Mouse (Mus musculus): ENCODE data around the gene Alg9. TPM values are rescaled to one million over a fixed set of nuclear protein-coding genes. Genes with fewer than 3 reads are reported as not detected.
"Not testable (repeated sequence)": the region's sequence is repeated elsewhere in the genome, so short reads cannot be mapped to it uniquely, and the experiment has no call there.

The Alg9 gene
- polyA plus RNA-seq, 1 experiment from 2014 or later, result 43.0 TPM

DNA sequence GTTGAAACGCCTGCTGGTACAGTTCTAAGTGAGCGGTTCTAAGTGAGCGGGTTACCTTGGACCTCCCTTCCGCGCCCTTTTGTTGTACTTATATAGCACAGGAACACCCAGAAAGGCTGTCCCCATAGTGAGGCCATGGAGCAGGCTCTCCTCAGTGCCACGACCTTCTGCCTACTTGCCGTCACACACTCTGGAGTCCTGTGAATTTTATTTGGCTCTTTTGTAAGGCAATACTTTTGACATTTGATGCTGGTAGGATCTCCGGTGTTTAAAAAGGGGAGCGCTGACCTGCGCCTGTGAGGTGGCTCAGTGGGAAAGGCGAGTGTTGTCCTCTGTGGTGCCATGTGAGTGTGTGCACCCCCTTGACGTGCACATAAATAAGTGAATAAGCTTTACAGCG lies 34.3 kb downstream of the Alg9 start:
- Histone ChIP-seq H3K27me3 (ENCODE audit: low read depth, poor library complexity, severe bottlenecking) (no peaks in the 10 kb centered on the region), H3K4me1 (no peaks in the 10 kb centered on the region), H3K4me3 (no peak overlapping the region), H3K9me3 (replicated peaks) (no peaks in the 10 kb centered on the region), H3K36me3 (peaks cover 90% of the 10 kb centered on the region), H3K27ac (no peak overlapping the region)
- WGBS, result 89% methylated on average over 13 of the region's 13 CpGs
- DNase-seq (ENCODE audit: low spot score), result no peak

DNA sequence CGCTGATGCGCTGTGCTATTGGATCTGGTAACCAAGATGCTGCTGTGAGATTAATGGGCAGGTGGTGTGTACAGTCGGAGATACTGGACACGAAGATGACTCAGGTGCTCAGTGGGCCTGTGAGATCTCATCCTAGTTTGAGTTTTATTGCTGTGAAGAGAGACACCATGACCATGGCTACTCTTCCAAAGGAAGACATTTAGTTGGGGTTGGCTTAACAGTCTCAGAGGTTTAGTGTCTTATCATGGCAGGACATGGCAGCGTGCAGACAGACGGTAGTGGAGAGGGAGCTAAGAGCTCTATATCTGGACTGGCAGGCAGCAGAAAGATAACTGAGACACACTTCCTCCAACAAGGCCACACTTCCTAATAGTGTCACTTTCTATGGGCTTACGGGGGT lies 36.4 kb downstream of the Alg9 start:
- Histone ChIP-seq H3K4me1 (no peaks in the 10 kb centered on the region), H3K36me3 (peaks cover 90% of the 10 kb centered on the region), H3K27me3 (ENCODE audit: low read depth, poor library complexity, severe bottlenecking) (no peaks in the 10 kb centered on the region), H3K4me3 (no peak overlapping the region), H3K27ac (no peak overlapping the region), H3K9me3 (replicated peaks) (no peaks in the 10 kb centered on the region)
- no peak for DNase-seq (ENCODE audit: low spot score)
- 96% methylated on average over 7 of the region's 7 CpGs for WGBS

GRCm38 (mm10) chr9:50811746-50812145 lies 36.9 kb downstream of the Alg9 start:
- no peak for DNase-seq (ENCODE audit: low spot score)
- Histone ChIP-seq H3K27ac (no peak overlapping the region), H3K27me3 (ENCODE audit: low read depth, poor library complexity, severe bottlenecking) (no peaks in the 10 kb centered on the region), H3K9me3 (replicated peaks) (no peaks in the 10 kb centered on the region), H3K36me3 (peaks cover 90% of the 10 kb centered on the region), H3K4me3 (no peak overlapping the region), H3K4me1 (no peaks in the 10 kb centered on the region)
- WGBS, result 80% methylated on average over 2 of the region's 2 CpGs

DNA sequence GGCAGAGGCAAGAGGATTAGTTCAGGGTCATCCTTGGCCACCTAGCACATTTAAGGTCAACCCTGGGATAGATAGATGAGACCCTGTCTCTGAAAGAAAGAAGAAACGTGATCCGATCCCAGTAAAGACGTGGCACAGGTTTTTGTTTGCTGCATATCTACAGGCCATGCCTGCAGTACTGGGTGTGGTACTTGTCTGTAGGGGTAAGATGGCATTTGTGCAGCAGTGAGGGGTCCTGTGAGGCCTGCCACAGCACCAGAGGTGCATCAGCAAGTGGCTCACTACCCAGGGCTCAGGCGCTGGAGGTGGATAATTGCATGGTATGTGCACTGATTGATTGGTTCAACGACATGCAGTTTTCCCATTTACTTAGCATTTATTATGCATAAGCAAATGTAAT lies 39.0 kb downstream of the Alg9 start:
- Histone ChIP-seq H3K4me3 (no peak overlapping the region), H3K27me3 (ENCODE audit: low read depth, poor library complexity, severe bottlenecking) (no peaks in the 10 kb centered on the region), H3K27ac (no peak overlapping the region), H3K36me3 (peaks cover 86% of the 10 kb centered on the region), H3K4me1 (no peaks in the 10 kb centered on the region), H3K9me3 (replicated peaks) (no peaks in the 10 kb centered on the region)
- DNase-seq (ENCODE audit: low spot score), result no peak
- WGBS, result 96% methylated on average over 5 of the region's 5 CpGs

DNA sequence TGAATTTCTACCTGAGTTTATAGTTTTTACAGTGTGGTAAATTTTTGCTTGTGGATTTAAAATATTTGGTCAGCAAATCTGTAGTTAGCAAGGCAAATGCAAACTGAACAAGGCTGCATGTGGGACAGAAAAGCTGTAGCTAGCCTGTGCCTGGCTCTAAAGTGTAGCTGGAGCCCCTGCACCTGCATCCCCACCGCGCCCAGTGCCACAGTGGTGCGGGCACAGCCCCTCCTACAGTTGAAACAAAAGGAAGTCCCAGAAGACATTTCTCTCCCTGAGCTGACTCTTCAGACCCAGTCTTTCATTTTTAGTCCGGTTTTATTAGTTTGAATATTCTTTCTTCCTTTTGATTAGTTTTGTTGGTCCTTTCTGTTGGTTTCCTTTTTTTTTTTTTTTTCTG lies 40.8 kb downstream of the Alg9 start:
- 97% methylated on average over 4 of the region's 4 CpGs for WGBS
- H3K4me1 ChIP-seq, result no peaks in the 10 kb centered on the region
- H3K27ac ChIP-seq, result no peak overlapping the region
- DNase-seq (ENCODE audit: low spot score), result no peak
- H3K4me3 ChIP-seq, result no peak overlapping the region
- H3K27me3 ChIP-seq (ENCODE audit: low read depth, poor library complexity, severe bottlenecking), result no peaks in the 10 kb centered on the region
- H3K9me3 ChIP-seq (replicated peaks), result no peaks in the 10 kb centered on the region
- peaks cover 78% of the 10 kb centered on the region for H3K36me3 ChIP-seq

- DNase-seq (ENCODE audit: low spot score), result no peak
Observed at GRCm38 (mm10) chr9:50816512-50816911, 41.7 kb downstream of the Alg9 start.

DNA sequence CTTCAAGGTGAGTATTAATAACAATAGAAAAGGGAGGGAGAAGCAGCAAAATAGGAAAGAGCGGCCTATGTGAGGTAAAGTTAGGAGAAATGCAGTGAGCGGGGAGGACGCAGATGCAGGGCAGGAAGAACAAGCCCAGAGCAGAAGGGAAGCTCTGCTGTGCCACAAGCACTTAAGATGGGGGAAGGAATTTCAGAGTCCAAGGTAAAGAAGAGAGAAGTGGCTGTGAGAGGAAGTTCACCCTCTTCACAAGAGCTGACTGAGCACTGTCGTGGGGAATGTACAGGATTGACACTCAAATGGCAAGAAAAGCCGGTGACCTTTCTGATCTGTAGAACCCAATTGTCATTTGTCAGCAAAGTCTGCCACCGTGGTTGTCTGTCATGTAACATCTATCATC lies 43.2 kb downstream of the Alg9 start:
- H3K36me3 ChIP-seq, result peaks cover 80% of the 10 kb centered on the region
- H3K27ac ChIP-seq, result no peak overlapping the region
- H3K9me3 ChIP-seq (replicated peaks), result no peaks in the 10 kb centered on the region
- 92% methylated on average over 6 of the region's 6 CpGs for WGBS
- DNase-seq (ENCODE audit: low spot score), result no peak
- no peaks in the 10 kb centered on the region for H3K27me3 ChIP-seq (ENCODE audit: low read depth, poor library complexity, severe bottlenecking)
- no peaks in the 10 kb centered on the region for H3K4me1 ChIP-seq
- no peak overlapping the region for H3K4me3 ChIP-seq

More at GRCm38 (mm10) chr9:50816512-50816911, 41.7 kb downstream of the Alg9 start:
- Histone ChIP-seq H3K27ac (no peak overlapping the region), H3K27me3 (ENCODE audit: low read depth, poor library complexity, severe bottlenecking) (no peaks in the 10 kb centered on the region), H3K9me3 (replicated peaks) (no peaks in the 10 kb centered on the region), H3K36me3 (peaks cover 78% of the 10 kb centered on the region), H3K4me1 (no peaks in the 10 kb centered on the region), H3K4me3 (no peak overlapping the region)
- 89% methylated on average over 1 of the region's 1 CpGs for WGBS

DNA sequence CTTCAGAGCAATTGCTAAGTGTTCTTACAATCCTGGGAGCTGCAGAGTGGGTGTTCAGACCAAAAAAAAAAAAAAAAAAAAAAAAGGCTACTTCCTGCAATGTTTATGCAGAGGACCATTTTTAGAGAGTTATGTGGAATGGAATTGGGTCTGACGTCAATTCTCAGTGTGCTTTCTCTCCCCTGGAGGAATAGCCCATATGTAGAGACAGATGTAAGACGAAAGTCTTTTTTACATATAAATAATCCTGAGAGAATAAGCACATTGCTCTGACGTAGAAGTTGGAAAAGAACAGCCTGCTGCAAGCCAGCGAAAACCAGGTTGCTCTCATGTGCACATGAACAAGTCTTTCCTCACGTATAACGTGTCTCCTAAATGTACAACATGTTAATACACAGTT lies 44.9 kb downstream of the Alg9 start:
- no peak for DNase-seq (ENCODE audit: low spot score)
- Histone ChIP-seq H3K9me3 (replicated peaks) (no peaks in the 10 kb centered on the region), H3K4me3 (no peak overlapping the region), H3K4me1 (no peaks in the 10 kb centered on the region), H3K27ac (no peak overlapping the region), H3K27me3 (ENCODE audit: low read depth, poor library complexity, severe bottlenecking) (no peaks in the 10 kb centered on the region), H3K36me3 (peaks cover 77% of the 10 kb centered on the region)
- 93% methylated on average over 6 of the region's 6 CpGs for WGBS

DNA sequence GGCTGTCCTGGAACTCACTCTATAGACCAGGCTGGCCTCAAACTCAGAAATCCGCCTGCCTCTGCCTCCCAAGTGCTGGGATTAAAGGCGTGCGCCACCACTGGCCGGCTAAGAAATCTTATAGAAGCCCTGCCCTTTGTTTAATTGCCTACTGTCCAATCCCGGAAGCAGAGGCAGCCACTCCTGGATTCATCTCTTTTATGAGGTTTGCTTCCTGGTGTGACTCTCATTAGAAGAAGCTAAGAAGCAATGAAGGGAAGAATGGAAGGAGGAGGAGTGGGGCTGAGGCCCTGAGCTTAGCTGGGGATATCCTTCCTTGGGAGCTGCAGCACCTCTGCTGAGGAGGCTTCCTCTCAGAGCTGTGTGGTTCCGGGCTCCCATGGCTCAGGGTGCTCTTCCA lies 46.8 kb downstream of the Alg9 start:
- DNase-seq (ENCODE audit: low spot score), result no peak
- Histone ChIP-seq H3K27me3 (ENCODE audit: low read depth, poor library complexity, severe bottlenecking) (no peaks in the 10 kb centered on the region), H3K4me3 (no peak overlapping the region), H3K4me1 (no peaks in the 10 kb centered on the region), H3K9me3 (replicated peaks) (no peaks in the 10 kb centered on the region), H3K36me3 (peaks cover 63% of the 10 kb centered on the region), H3K27ac (no peak overlapping the region)
- 95% methylated on average over 6 of the region's 6 CpGs for WGBS

DNA sequence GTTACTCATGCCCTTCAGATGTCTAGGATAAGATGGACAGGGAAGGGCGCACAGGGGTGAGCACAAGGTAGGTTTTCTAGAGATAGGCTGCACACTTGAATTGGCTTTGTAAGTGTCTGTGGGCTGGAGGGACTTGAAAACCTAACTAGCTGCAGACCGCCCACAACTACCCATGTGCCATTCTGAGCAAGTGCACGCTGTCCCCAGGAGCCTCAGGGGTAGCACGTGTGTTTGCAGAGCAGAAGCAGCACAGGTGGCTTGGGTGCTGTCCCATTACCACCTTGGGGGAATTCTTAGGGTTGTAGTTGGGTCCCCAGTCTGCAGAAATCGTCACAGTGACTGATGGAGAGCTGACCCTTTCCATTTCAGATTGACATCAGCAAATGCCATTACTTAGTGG lies 47.4 kb downstream of the Alg9 start:
- Histone ChIP-seq H3K27ac (no peak overlapping the region), H3K36me3 (peaks cover 58% of the 10 kb centered on the region), H3K4me1 (no peaks in the 10 kb centered on the region), H3K9me3 (replicated peaks) (no peaks in the 10 kb centered on the region), H3K27me3 (ENCODE audit: low read depth, poor library complexity, severe bottlenecking) (no peaks in the 10 kb centered on the region), H3K4me3 (no peak overlapping the region)
- WGBS, result 93% methylated on average over 5 of the region's 5 CpGs
- no peak for DNase-seq (ENCODE audit: low spot score)

- DNase-seq (ENCODE audit: low spot score), result no peak
- H3K27me3 ChIP-seq (ENCODE audit: low read depth, poor library complexity, severe bottlenecking), result no peaks in the 10 kb centered on the region
- no peak overlapping the region for H3K4me3 ChIP-seq
- no peaks in the 10 kb centered on the region for H3K9me3 ChIP-seq (replicated peaks)
- H3K4me1 ChIP-seq, result no peaks in the 10 kb centered on the region
- WGBS, result 90% methylated on average over 11 of the region's 11 CpGs
- H3K36me3 ChIP-seq, result peaks cover 56% of the 10 kb centered on the region
- no peak overlapping the region for H3K27ac ChIP-seq
Observed at GRCm38 (mm10) chr9:50823779-50824453, 49.1 kb downstream of the Alg9 start.

DNA sequence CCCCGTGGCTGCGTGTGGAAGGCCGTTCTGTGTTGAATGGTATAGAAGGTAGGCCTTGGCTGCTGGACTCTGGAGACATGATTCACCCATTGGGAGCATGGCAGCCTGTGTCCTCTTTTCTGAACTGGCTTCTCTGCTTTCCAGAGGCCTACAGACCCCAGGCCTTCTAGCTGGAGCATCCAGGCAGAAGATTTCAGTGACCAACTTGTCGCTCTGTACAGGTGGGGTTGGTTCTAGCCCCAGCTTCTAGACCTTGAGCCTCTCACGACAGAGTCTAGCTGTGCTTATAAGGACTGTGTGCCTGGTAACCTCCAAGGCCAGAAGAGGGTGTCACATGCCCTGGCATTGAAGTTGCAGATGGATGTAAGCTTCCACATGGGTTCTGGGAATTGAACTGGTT lies 56.7 kb downstream of the Alg9 start:
- no peaks in the 10 kb centered on the region for H3K4me1 ChIP-seq
- 93% methylated on average over 5 of the region's 5 CpGs for WGBS
- H3K9me3 ChIP-seq (replicated peaks), result no peaks in the 10 kb centered on the region
- no peak overlapping the region for H3K4me3 ChIP-seq
- H3K36me3 ChIP-seq, result peaks cover 35% of the 10 kb centered on the region
- H3K27me3 ChIP-seq (ENCODE audit: low read depth, poor library complexity, severe bottlenecking), result no peaks in the 10 kb centered on the region
- DNase-seq (ENCODE audit: low spot score), result no peak
- no peak overlapping the region for H3K27ac ChIP-seq

- peaks cover 34% of the 10 kb centered on the region for H3K36me3 ChIP-seq
- H3K27me3 ChIP-seq (ENCODE audit: low read depth, poor library complexity, severe bottlenecking), result no peaks in the 10 kb centered on the region
- no peaks in the 10 kb centered on the region for H3K4me1 ChIP-seq
- no peak for DNase-seq (ENCODE audit: low spot score)
- WGBS, result 98% methylated on average over 4 of the region's 4 CpGs
- no peak overlapping the region for H3K4me3 ChIP-seq
- H3K27ac ChIP-seq, result no peak overlapping the region
- no peaks in the 10 kb centered on the region for H3K9me3 ChIP-seq (replicated peaks)
Observed at GRCm38 (mm10) chr9:50832162-50832561, 57.3 kb downstream of the Alg9 start.

- not testable (repeated sequence) for H3K9me3 ChIP-seq (replicated peaks); H3K4me3 ChIP-seq; H3K4me1 ChIP-seq; H3K27ac ChIP-seq; DNase-seq (ENCODE audit: low spot score); H3K27me3 ChIP-seq (ENCODE audit: low read depth, poor library complexity, severe bottlenecking)
- peaks cover 34% of the 10 kb centered on the region for H3K36me3 ChIP-seq
- 87% methylated on average over 2 of the region's 2 CpGs for WGBS
Observed at GRCm38 (mm10) chr9:50832582-50832981, 57.8 kb downstream of the Alg9 start.

Data from limb, embryonic 10.5 days (tissue).